Mouse (Mus musculus): ENCODE data around the gene Umodl1. TPM values are rescaled to one million over a fixed set of nuclear protein-coding genes. Genes with fewer than 3 reads are reported as not detected.

The Umodl1 gene
- polyA plus RNA-seq, 1 experiment from 2014 or later: not detected

- no peak overlapping the region for H3K4me3 ChIP-seq
- no peak overlapping the region for H3K9ac ChIP-seq
- no peaks in the 10 kb centered on the region for H3K4me1 ChIP-seq (replicated peaks)
- no peak for ATAC-seq (ENCODE audit: low FRiP score, low read depth)
- no peak overlapping the region for H3K27ac ChIP-seq (replicated peaks)
- no peaks in the 10 kb centered on the region for H3K9me3 ChIP-seq
- H3K27me3 ChIP-seq: no peaks in the 10 kb centered on the region
- 91% methylated on average over 5 of the region's 5 CpGs for WGBS
- H3K36me3 ChIP-seq: no peaks in the 10 kb centered on the region
- H3K4me2 ChIP-seq: no peak overlapping the region
Measured at GRCm38 (mm10) chr17:31002613-31003012, 48.2 kb downstream of the Umodl1 start.

GRCm38 (mm10) chr17:31005284-31005683 is 50.8 kb downstream of the Umodl1 start:
- no peaks in the 10 kb centered on the region for H3K4me1 ChIP-seq (replicated peaks)
- H3K36me3 ChIP-seq: no peaks in the 10 kb centered on the region
- no peaks in the 10 kb centered on the region for H3K27me3 ChIP-seq
- H3K9me3 ChIP-seq: no peaks in the 10 kb centered on the region
- H3K4me2 ChIP-seq: no peak overlapping the region
- no peak overlapping the region for H3K9ac ChIP-seq
- H3K4me3 ChIP-seq: no peak overlapping the region
- 94% methylated on average over 2 of the region's 2 CpGs for WGBS
- H3K27ac ChIP-seq (replicated peaks): no peak overlapping the region
- ATAC-seq (ENCODE audit: low FRiP score, low read depth): no peak

DNA sequence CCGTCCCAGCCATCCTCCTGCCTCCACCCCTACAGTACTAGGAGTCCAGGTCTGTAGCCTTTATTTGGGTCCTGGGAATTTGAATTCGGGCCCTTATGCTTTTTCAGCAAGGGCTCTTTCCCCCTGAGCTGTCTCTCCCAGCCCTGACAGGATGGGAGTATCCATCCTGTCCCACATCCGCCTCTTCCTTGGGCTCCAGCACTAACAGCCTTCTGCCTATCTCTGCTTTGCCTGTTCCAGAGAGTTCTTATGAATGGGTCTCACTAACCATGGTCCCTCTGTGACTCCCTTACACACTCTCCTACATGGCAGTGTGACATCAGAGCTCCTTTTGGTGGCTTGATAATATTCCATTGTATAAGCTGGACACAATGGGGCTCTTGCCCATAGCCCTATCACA is 52.9 kb downstream of the Umodl1 start:
- Histone ChIP-seq H3K9me3 (no peaks in the 10 kb centered on the region), H3K9ac (no peak overlapping the region), H3K27ac (replicated peaks) (no peak overlapping the region), H3K27me3 (no peaks in the 10 kb centered on the region), H3K4me2 (no peak overlapping the region), H3K4me1 (replicated peaks) (no peaks in the 10 kb centered on the region), H3K36me3 (no peaks in the 10 kb centered on the region), H3K4me3 (no peak overlapping the region)
- no peak for ATAC-seq (ENCODE audit: low FRiP score, low read depth)
- WGBS: 85% methylated on average over 3 of the region's 3 CpGs

- Histone ChIP-seq H3K4me1 (replicated peaks) (no peaks in the 10 kb centered on the region), H3K4me3 (no peak overlapping the region), H3K9ac (no peak overlapping the region), H3K9me3 (no peaks in the 10 kb centered on the region), H3K27ac (replicated peaks) (no peak overlapping the region), H3K36me3 (no peaks in the 10 kb centered on the region), H3K4me2 (no peak overlapping the region), H3K27me3 (no peaks in the 10 kb centered on the region)
- 88% methylated on average over 8 of the region's 8 CpGs for WGBS
- ATAC-seq (ENCODE audit: low FRiP score, low read depth): no peak
Measured at GRCm38 (mm10) chr17:31008416-31008815, 54.0 kb downstream of the Umodl1 start.

DNA sequence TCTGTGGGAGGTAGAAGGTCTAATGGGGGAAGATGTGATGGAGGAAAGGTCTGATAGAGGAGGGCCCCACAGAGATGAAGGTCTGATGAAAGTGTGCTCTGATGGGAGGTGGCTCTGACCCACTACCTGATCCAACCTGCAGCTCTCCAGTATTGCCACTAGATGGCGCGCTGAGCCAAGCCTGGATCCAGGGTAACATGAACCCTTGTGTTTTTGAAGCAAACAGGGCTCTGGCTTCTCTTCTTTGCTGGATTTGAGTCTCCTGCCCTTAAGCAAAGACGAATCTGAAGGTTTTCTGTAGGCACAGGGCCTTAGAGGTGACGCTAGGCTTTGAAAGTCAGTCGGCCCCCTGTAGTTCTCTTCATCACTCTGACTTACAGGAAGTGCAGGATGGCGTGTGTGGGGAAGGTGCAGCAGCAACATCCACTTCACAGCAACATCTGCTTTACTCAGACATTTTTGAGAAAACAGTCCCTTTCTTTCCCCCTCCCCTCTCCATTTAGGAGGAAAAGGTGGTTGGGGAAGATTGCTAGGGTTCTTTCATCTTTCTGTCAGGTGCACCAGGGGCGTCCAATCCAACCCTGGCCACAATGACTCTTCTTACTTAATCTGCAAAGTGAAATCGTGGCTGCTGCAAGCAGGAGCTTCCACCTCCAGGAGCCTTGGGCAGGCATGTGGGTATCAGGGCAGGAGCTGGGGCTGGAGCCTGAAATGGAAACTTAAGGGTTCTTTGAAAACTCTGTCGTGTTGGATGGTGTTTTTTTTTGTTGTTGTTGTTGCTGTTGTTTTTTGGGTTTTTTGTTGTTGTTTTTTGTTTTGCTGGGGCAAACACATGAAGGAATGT is 57.3 kb downstream of the Umodl1 start:
- no peaks in the 10 kb centered on the region for H3K36me3 ChIP-seq
- H3K4me1 ChIP-seq (replicated peaks): no peaks in the 10 kb centered on the region
- no peak for ATAC-seq (ENCODE audit: low FRiP score, low read depth)
- no peak overlapping the region for H3K9ac ChIP-seq
- H3K27ac ChIP-seq (replicated peaks): no peak overlapping the region
- WGBS: 34% methylated on average over 9 of the region's 9 CpGs
- H3K4me2 ChIP-seq: no peak overlapping the region
- H3K27me3 ChIP-seq: no peaks in the 10 kb centered on the region
- H3K4me3 ChIP-seq: no peak overlapping the region
- H3K9me3 ChIP-seq: no peaks in the 10 kb centered on the region

GRCm38 (mm10) chr17:31018267-31018666 is 63.8 kb downstream of the Umodl1 start:
- Histone ChIP-seq H3K9me3 (no peaks in the 10 kb centered on the region), H3K9ac (no peak overlapping the region), H3K4me2 (no peak overlapping the region), H3K27ac (replicated peaks) (no peak overlapping the region), H3K4me3 (no peak overlapping the region), H3K27me3 (no peaks in the 10 kb centered on the region), H3K36me3 (no peaks in the 10 kb centered on the region), H3K4me1 (replicated peaks) (no peaks in the 10 kb centered on the region)
- no peak for ATAC-seq (ENCODE audit: low FRiP score, low read depth)
- WGBS: 74% methylated on average over 4 of the region's 4 CpGs

- Histone ChIP-seq H3K4me2 (no peak overlapping the region), H3K27ac (replicated peaks) (no peak overlapping the region), H3K27me3 (no peaks in the 10 kb centered on the region), H3K4me3 (no peak overlapping the region), H3K36me3 (no peaks in the 10 kb centered on the region), H3K9me3 (no peaks in the 10 kb centered on the region), H3K9ac (no peak overlapping the region), H3K4me1 (replicated peaks) (no peaks in the 10 kb centered on the region)
- 4% methylated on average over 2 of the region's 2 CpGs for WGBS
- ATAC-seq (ENCODE audit: low FRiP score, low read depth): no peak
Measured at GRCm38 (mm10) chr17:31019505-31019904, 65.1 kb downstream of the Umodl1 start.

DNA sequence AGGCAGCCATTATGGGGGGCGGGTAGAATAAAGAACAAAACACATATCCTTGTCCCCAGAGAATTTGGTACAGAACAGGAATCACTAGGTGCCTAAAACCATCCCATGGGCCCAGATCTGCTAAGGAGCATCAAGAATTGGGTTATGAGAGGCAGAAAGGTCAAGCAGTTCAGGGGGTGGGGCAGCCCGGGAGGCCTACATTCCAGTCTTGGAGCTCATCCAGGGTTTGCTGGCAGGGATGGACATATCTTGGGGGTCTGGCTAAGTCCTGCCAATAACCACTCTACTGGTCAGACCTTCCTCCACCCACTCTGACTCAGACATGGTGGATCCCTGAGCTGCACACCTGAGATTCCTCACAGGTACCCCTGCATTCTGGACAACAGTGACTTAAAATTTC is 65.6 kb downstream of the Umodl1 start:
- H3K27me3 ChIP-seq: no peaks in the 10 kb centered on the region
- no peak overlapping the region for H3K4me2 ChIP-seq
- H3K4me3 ChIP-seq: no peak overlapping the region
- WGBS: 72% methylated on average over 2 of the region's 2 CpGs
- no peak overlapping the region for H3K27ac ChIP-seq (replicated peaks)
- no peak overlapping the region for H3K9ac ChIP-seq
- H3K9me3 ChIP-seq: no peaks in the 10 kb centered on the region
- H3K4me1 ChIP-seq (replicated peaks): no peaks in the 10 kb centered on the region
- ATAC-seq (ENCODE audit: low FRiP score, low read depth): no peak
- no peaks in the 10 kb centered on the region for H3K36me3 ChIP-seq

DNA sequence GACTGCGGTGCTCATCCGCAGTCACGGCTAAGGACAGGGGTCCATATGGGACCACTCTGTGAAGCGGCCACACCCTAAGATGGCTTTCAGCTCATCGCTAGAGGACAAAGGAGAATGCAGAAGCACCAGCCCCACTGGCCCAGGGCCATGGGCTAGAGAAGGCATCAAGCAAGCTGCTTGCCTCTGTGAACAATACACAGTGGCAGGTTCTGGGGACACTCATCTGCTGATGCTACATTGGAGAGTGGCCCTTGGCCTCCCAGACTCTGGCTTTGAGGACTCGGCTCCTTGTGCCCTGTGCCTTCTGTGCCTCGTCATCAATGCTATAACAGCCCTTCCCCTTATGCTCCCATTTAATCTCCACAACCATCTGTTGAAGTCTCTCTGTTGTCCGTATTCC is 66.8 kb downstream of the Umodl1 start:
- WGBS: 79% methylated on average over 8 of the region's 8 CpGs
- Histone ChIP-seq H3K9me3 (no peaks in the 10 kb centered on the region), H3K27me3 (no peaks in the 10 kb centered on the region), H3K27ac (replicated peaks) (no peak overlapping the region), H3K4me2 (no peak overlapping the region), H3K4me1 (replicated peaks) (no peaks in the 10 kb centered on the region), H3K4me3 (no peak overlapping the region), H3K9ac (no peak overlapping the region), H3K36me3 (no peaks in the 10 kb centered on the region)
- no peak for ATAC-seq (ENCODE audit: low FRiP score, low read depth)

DNA sequence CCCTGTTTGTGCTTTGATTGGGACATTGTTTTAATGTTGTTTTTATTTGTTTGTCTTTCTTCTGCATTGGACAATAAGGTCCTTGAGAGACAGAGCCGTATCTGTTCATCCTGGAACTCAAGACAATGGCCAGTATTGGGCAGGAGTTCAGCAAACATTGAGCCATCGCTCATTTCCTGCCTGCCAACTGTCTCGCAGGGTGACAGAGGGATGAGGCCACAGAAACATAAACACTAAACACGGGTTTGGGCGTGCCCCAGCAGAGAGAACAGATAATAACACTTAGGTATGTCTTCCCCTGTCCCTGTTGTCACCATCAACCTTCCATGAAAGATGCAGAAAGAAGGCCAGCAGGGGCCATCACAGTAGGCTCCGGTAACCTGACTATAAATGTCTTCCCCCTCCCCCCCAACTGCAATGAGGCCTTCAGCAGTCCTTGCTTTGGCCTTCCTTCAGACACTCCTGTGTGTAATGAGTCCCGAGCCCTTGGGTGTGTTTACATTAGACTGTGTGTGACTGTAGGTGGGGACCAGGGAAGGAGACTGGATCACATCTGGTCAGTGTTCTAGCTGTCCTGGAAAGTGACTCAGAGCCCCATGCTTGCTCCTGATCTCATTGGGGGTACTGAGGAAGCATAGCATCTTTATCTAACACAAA is 69.8 kb downstream of the Umodl1 start:
- H3K36me3 ChIP-seq: no peaks in the 10 kb centered on the region
- no peak for ATAC-seq (ENCODE audit: low FRiP score, low read depth)
- no peaks in the 10 kb centered on the region for H3K4me1 ChIP-seq (replicated peaks)
- H3K9me3 ChIP-seq: no peaks in the 10 kb centered on the region
- no peaks in the 10 kb centered on the region for H3K27me3 ChIP-seq
- no peak overlapping the region for H3K4me2 ChIP-seq
- 79% methylated on average over 7 of the region's 7 CpGs for WGBS
- no peak overlapping the region for H3K4me3 ChIP-seq
- H3K27ac ChIP-seq (replicated peaks): no peak overlapping the region
- no peak overlapping the region for H3K9ac ChIP-seq

DNA sequence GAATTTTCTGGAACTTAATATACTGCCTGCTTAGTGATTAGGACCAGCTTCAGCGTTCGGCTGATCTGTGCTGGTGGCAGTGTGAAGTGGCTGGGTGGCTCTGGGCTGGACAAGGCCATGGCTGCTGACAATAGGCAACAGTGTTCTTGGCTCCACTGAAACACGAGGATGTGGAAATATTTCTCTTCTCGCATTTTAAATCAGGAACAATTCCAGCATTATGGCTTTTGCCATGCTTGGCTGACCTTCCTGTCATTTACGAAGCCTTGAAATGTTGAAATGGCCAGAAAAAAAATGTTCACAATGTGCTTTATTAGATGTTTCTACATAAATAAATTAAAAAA is 70.3 kb downstream of the Umodl1 start:
- Histone ChIP-seq H3K4me2 (no peak overlapping the region), H3K4me3 (no peak overlapping the region), H3K9me3 (no peaks in the 10 kb centered on the region), H3K27me3 (no peaks in the 10 kb centered on the region), H3K9ac (no peak overlapping the region), H3K27ac (replicated peaks) (no peak overlapping the region), H3K36me3 (no peaks in the 10 kb centered on the region), H3K4me1 (replicated peaks) (no peaks in the 10 kb centered on the region)
- ATAC-seq (ENCODE audit: low FRiP score, low read depth): no peak
- WGBS: 59% methylated on average over 5 of the region's 5 CpGs

DNA sequence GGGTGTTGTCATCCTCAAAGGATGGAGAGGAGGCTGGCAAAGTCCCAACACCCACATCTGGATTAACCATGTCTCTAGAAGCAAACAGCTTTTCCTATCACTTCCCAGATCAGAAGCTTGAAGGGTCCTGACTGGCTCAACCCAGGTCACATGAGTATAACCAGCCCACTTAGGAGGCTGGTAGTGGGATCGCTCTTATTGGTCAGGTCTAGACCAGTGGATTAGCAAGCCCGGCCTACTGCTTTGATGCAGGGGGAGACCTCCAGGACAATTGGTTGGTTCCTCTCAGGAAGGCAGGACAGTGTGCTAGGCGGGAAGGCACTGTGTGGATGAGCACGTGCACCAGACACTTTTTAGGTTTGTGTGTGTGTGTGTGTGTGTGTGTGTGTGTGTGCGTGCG is 72.5 kb downstream of the Umodl1 start:
- Histone ChIP-seq H3K27me3 (no peaks in the 10 kb centered on the region), H3K4me1 (replicated peaks) (no peaks in the 10 kb centered on the region), H3K4me2 (no peak overlapping the region), H3K9me3 (no peaks in the 10 kb centered on the region), H3K9ac (no peak overlapping the region), H3K36me3 (no peaks in the 10 kb centered on the region), H3K27ac (replicated peaks) (no peak overlapping the region), H3K4me3 (no peak overlapping the region)
- no peak for ATAC-seq (ENCODE audit: low FRiP score, low read depth)
- 90% methylated on average over 6 of the region's 6 CpGs for WGBS

- Histone ChIP-seq H3K27ac (replicated peaks) (no peak overlapping the region), H3K4me3 (no peak overlapping the region), H3K9ac (no peak overlapping the region), H3K27me3 (no peaks in the 10 kb centered on the region), H3K36me3 (no peaks in the 10 kb centered on the region), H3K9me3 (no peaks in the 10 kb centered on the region), H3K4me2 (no peak overlapping the region), H3K4me1 (replicated peaks) (no peaks in the 10 kb centered on the region)
- ATAC-seq (ENCODE audit: low FRiP score, low read depth): no peak
- 86% methylated on average over 6 of the region's 6 CpGs for WGBS
Measured at GRCm38 (mm10) chr17:31027723-31028122, 73.3 kb downstream of the Umodl1 start.

All from hindbrain, embryonic 15.5 days (tissue).